In the genomic region with DNA sequence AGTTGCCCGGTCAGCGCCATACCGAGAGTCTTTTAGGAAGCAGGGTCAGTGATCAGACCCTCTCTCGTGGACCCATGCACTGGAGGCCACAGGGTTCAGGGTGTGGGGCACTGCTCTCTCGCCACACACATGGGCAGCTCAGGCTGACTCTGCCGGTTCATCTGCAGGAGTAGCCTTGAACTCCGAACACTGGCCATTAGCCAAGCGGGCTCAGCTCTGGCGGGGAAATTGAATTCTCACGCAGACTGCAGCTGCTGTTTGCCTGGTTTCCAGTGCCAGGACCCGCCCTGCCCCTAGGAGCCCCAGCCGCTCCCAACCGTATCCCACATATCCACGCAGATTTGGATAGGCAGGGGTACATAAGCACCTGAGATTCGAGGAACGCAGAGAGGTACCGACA, we compare ENCODE assay signal across 20 mouse cellular contexts. TPM values are rescaled to one million over a fixed set of nuclear protein-coding genes. Genes with fewer than 3 reads are reported as not detected.
DNase-seq lines count a peak whose midpoint lies in the region; ATAC-seq and TF ChIP-seq lines count a peak whose summit lies in the region.
"Had no signal": no experiment of that assay in that cellular context is flagged by ENCODE, and none has a peak within 500 bp of the region (broad histone marks: within the 10 kb centered on the region; RNA-seq: fewer than 3 reads in every experiment).

No protein-coding gene starts in this region.

- DNase-seq in adrenal gland, adult (ENCODE audit: inconsistent age in 2 of 2, low spot score in 1 of 2) = peak; percentile 47 to 80
- no peak for DNase-seq in adrenal gland, postnatal 4 days (ENCODE audit: low spot score in 2 of 2)
- DNase-seq in gastrocnemius, postnatal 4 days (ENCODE audit: low spot score in 2 of 2) = peak; percentile 33 to 52
- DNase-seq in gastrocnemius, postnatal 25 days = no peak
- peak; percentile 36 for DNase-seq in ovary, postnatal 36 days (ENCODE audit: low spot score)
- DNase-seq in ovary, adult 18-20 months (ENCODE audit: low spot score) = no peak
- peak; percentile 27 for DNase-seq in stomach, postnatal 0 days (ENCODE audit: low spot score)

- no peaks in the 10 kb centered on the region for H3K27me3 ChIP-seq in stomach, postnatal 0 days (ENCODE audit: control insufficient read depth, insufficient read depth, low read length)
- H3K27me3 ChIP-seq in liver, embryonic 12.5 days (replicated peaks) = peaks cover 4% of the 10 kb centered on the region; the same call in 1 of the 2 replicates
- H3K27me3 ChIP-seq: embryonic facial prominence, embryonic 13.5 days; kidney, embryonic 15.5 days; liver, embryonic 13.5 days; neural tube, embryonic 13.5 days; stomach, embryonic 15.5 days had no signal

- H3K9me3 ChIP-seq in stomach, postnatal 0 days (ENCODE audit: control insufficient read depth, low read length) = no peaks in the 10 kb centered on the region
- H3K9me3 ChIP-seq in liver, embryonic 12.5 days (replicated peaks) = no peaks in the 10 kb centered on the region
- H3K9me3 ChIP-seq: embryonic facial prominence, embryonic 13.5 days; hindbrain, embryonic 10.5 days; kidney, embryonic 15.5 days; liver, embryonic 13.5 days; neural tube, embryonic 13.5 days; stomach, embryonic 15.5 days had no signal

- H3K4me2 ChIP-seq in stomach, postnatal 0 days (replicated peaks; ENCODE audit: low read depth) = no peak overlapping the region; the same call in 1 of the 2 replicates
- no peak overlapping the region for H3K4me2 ChIP-seq in liver, embryonic 12.5 days
- H3K4me2 ChIP-seq: embryonic facial prominence, embryonic 13.5 days; heart, embryonic 11.5 days; kidney, embryonic 15.5 days; liver, embryonic 13.5 days; neural tube, embryonic 13.5 days; stomach, embryonic 15.5 days had no signal

- H3K4me3 ChIP-seq in stomach, postnatal 0 days (ENCODE audit: low read depth, low read length) = no peak overlapping the region
- H3K4me3 ChIP-seq in liver, embryonic 12.5 days = no peak overlapping the region
- H3K4me3 ChIP-seq: embryonic facial prominence, embryonic 13.5 days; hindbrain, embryonic 10.5 days; kidney, embryonic 15.5 days; liver, embryonic 13.5 days; neural tube, embryonic 13.5 days; stomach, embryonic 15.5 days had no signal

- H3K9ac ChIP-seq in stomach, postnatal 0 days (ENCODE audit: low read length) = no peak overlapping the region
- no peak overlapping the region for H3K9ac ChIP-seq in liver, embryonic 12.5 days
- H3K9ac ChIP-seq: embryonic facial prominence, embryonic 13.5 days; kidney, embryonic 15.5 days; liver, embryonic 13.5 days; neural tube, embryonic 13.5 days; stomach, embryonic 15.5 days had no signal

- WGBS in stomach, postnatal 0 days = 64% methylated on average over 17 of the region's 17 CpGs
- WGBS in liver, embryonic 12.5 days (ENCODE audit: insufficient replicate concordance) = 79% methylated on average over 17 of the region's 17 CpGs

- TF ChIP-seq CTCF in stomach, postnatal 0 days (IDR thresholded peaks at IDR 0.05; ENCODE audit: low read depth) = no peak

- H3K27ac ChIP-seq in stomach, postnatal 0 days (replicated peaks) = no peak overlapping the region
- no peak overlapping the region for H3K27ac ChIP-seq in liver, embryonic 12.5 days
- H3K27ac ChIP-seq: embryonic facial prominence, embryonic 13.5 days; hindbrain, embryonic 10.5 days; kidney, embryonic 15.5 days; liver, embryonic 13.5 days; neural tube, embryonic 13.5 days; stomach, embryonic 15.5 days had no signal

- no peak for TF ChIP-seq EP300 in stomach, postnatal 0 days (optimal IDR thresholded peaks at IDR 0.05)

- H3K4me1 ChIP-seq in stomach, postnatal 0 days (replicated peaks; ENCODE audit: control insufficient read depth, insufficient read depth) = no peaks in the 10 kb centered on the region
- 0 out of 2 replicates have a peak, but pooled peaks cover 5% of the 10 kb centered on the region for H3K4me1 ChIP-seq in liver, embryonic 12.5 days
- H3K4me1 ChIP-seq: embryonic facial prominence, embryonic 13.5 days; hindbrain, embryonic 10.5 days; liver, embryonic 13.5 days; neural tube, embryonic 13.5 days; stomach, embryonic 15.5 days had no signal

- ATAC-seq in stomach, postnatal 0 days (ENCODE audit: low FRiP score, low TSS enrichment) = no peak
- no peak for ATAC-seq in liver, embryonic 12.5 days
- ATAC-seq: activated CD4-positive, CD25-positive, alpha-beta regulatory T cell, adult 4 months had no signal

- no peaks in the 10 kb centered on the region for H3K36me3 ChIP-seq in stomach, postnatal 0 days (ENCODE audit: control insufficient read depth, insufficient read depth, low read length)
- no peaks in the 10 kb centered on the region for H3K36me3 ChIP-seq in liver, embryonic 12.5 days
- H3K36me3 ChIP-seq: embryonic facial prominence, embryonic 13.5 days; hindbrain, embryonic 10.5 days; kidney, embryonic 15.5 days; liver, embryonic 13.5 days; neural tube, embryonic 13.5 days; stomach, embryonic 15.5 days had no signal

RNA-seq across cellular contexts. Expression of a gene that starts 0.5 kb away (rescaled TPM):
- 10 to 100 TPM; 12.6 to 19.8 TPM for total RNA-seq in adrenal gland, postnatal 4 days (2021)
- total RNA-seq in gastrocnemius, postnatal 4 days (2021) = 10 to 100 TPM; 11.0 to 13.5 TPM
- total RNA-seq in gastrocnemius, postnatal 25 days (2021) = 10 to 100 TPM; 17.5 to 23.0 TPM
- 6.3 and 7.7 TPM in 2 replicates for polyA plus RNA-seq in stomach, postnatal 0 days (2015; fragmentation: Nextera tagmentation; extraction: Ambion mirVana)
- polyA plus RNA-seq in liver, embryonic 12.5 days (2016; fragmentation: Nextera tagmentation; extraction: Ambion mirVana) = not detected in 2 replicates
- total RNA-seq: common myeloid progenitor, adult 5-6 weeks; layer of hippocampus, adult 8-10 months; left cerebral cortex, postnatal 14 days had no signal
- polyA plus RNA-seq: activated CD4-positive, CD25-positive, alpha-beta regulatory T cell, adult 4 months; embryonic facial prominence, embryonic 13.5 days; forebrain, embryonic 11.5 days; hindbrain, embryonic 10.5 days; liver, embryonic 13.5 days; neural tube, embryonic 13.5 days had no signal

RNA-seq across cellular contexts. Expression of a gene that starts 22.9 kb away (rescaled TPM):
- total RNA-seq in adrenal gland, postnatal 4 days (2021) = not detected
- not detected for total RNA-seq in gastrocnemius, postnatal 4 days (2021)
- not detected for total RNA-seq in gastrocnemius, postnatal 25 days (2021)
- not detected in 2 replicates for polyA plus RNA-seq in stomach, postnatal 0 days (2015; fragmentation: Nextera tagmentation; extraction: Ambion mirVana)
- 0.21 TPM in 1 of 2 replicates, not detected in the other for polyA plus RNA-seq in liver, embryonic 12.5 days (2016; fragmentation: Nextera tagmentation; extraction: Ambion mirVana)
- total RNA-seq: common myeloid progenitor, adult 5-6 weeks; layer of hippocampus, adult 8-10 months; left cerebral cortex, postnatal 14 days had no signal
- polyA plus RNA-seq: heart, embryonic 11.5 days; liver, embryonic 13.5 days; neural tube, embryonic 13.5 days had no signal

RNA-seq across cellular contexts. Expression of a gene that starts 27.7 kb away (rescaled TPM):
- 10 to 100 TPM; 89.1 to 92.6 TPM for total RNA-seq in adrenal gland, postnatal 4 days (2021)
- total RNA-seq in gastrocnemius, postnatal 4 days (2021) = 10 to 100 TPM; 77.9 to 86.7 TPM
- total RNA-seq in gastrocnemius, postnatal 25 days (2021) = 10 to 100 TPM; 32.2 to 36.3 TPM
- 14.4 and 15.8 TPM in 2 replicates for polyA plus RNA-seq in stomach, postnatal 0 days (2015; fragmentation: Nextera tagmentation; extraction: Ambion mirVana)
- polyA plus RNA-seq in liver, embryonic 12.5 days (2016; fragmentation: Nextera tagmentation; extraction: Ambion mirVana) = 25.1 and 26.4 TPM in 2 replicates

RNA-seq across cellular contexts. Expression of a gene that starts 30.7 kb away (rescaled TPM):
- total RNA-seq in adrenal gland, postnatal 4 days (2021) = 10 to 100 TPM; 10.1 to 12.3 TPM
- total RNA-seq in gastrocnemius, postnatal 4 days (2021) = 10 to 100 TPM; 12.9 to 13.0 TPM
- total RNA-seq in gastrocnemius, postnatal 25 days (2021) = 10 to 100 TPM; 22.8 to 23.4 TPM
- polyA plus RNA-seq in stomach, postnatal 0 days (2015; fragmentation: Nextera tagmentation; extraction: Ambion mirVana) = 6.1 and 6.5 TPM in 2 replicates
- polyA plus RNA-seq in liver, embryonic 12.5 days (2016; fragmentation: Nextera tagmentation; extraction: Ambion mirVana) = 6.8 and 8.4 TPM in 2 replicates

RNA-seq across cellular contexts. Expression of a gene that starts 30.8 kb away (rescaled TPM):
- total RNA-seq in adrenal gland, postnatal 4 days (2021) = 10 to 100 TPM; 35.3 to 37.4 TPM
- 10 to 100 TPM; 25.0 to 27.6 TPM for total RNA-seq in gastrocnemius, postnatal 4 days (2021)
- total RNA-seq in gastrocnemius, postnatal 25 days (2021) = 10 to 100 TPM; 12.5 to 13.0 TPM
- 18.9 and 22.5 TPM in 2 replicates for polyA plus RNA-seq in stomach, postnatal 0 days (2015; fragmentation: Nextera tagmentation; extraction: Ambion mirVana)
- polyA plus RNA-seq in liver, embryonic 12.5 days (2016; fragmentation: Nextera tagmentation; extraction: Ambion mirVana) = 23.8 and 24.7 TPM in 2 replicates

Comparison
In these comparisons a context has a peak if more than half of its experiments do, and no peak if none do; other contexts are left out.
1. DNase-seq: peak in adrenal gland, adult (2 of 2), gastrocnemius, postnatal 4 days (2 of 2), ovary, postnatal 36 days (single experiment) and stomach, postnatal 0 days (single experiment); none in adrenal gland, postnatal 4 days (0 of 2), gastrocnemius, postnatal 25 days (single experiment) and ovary, adult 18-20 months (single experiment).